13 mouse cellular contexts compared by ENCODE assay signal in genomic region chr3:82791663-82792062, GRCm38 (mm10).
"Had no signal": no experiment of that assay in that cellular context is flagged by ENCODE, and none has a peak within 500 bp of the region (broad histone marks: within the 10 kb centered on the region; RNA-seq: fewer than 3 reads in every experiment).

No protein-coding gene starts in this region.

- DNase-seq: kidney, adult 2 months; kidney, postnatal 14 days; layer of hippocampus, postnatal 36 days; lung, embryonic 14.5 days; lung, postnatal 10 days; lung, postnatal 4 days; midbrain, embryonic 14.5 days; right cerebral cortex, postnatal 4 days; spleen, adult 18-20 months; thymus, adult 2 months; thymus, postnatal 25 days had no signal

- ATAC-seq: intestine, embryonic 16.5 days; liver, embryonic 12.5 days had no signal
